Mouse (Mus musculus) G1E-ER4 (cell line): ENCODE data around the gene Cldn7. TPM values are rescaled to one million over a fixed set of nuclear protein-coding genes. Genes with fewer than 3 reads are reported as not detected.

ENCODE experiments used
- GATA1 ChIP-seq: IDR thresholded peaks from one replicate; pipeline ENCODE4 v1.8.0; 2012; ENCODE audit warnings: low read length, inconsistent platforms
- polyA plus RNA-seq: library from polyadenylated mRNA; stranded (reverse); fragments of >175 nt; gene quantifications from 2 replicates; pipeline ENCODE4 v1.2.3, GENCODE M21; 2012

The Cldn7 gene
- polyA plus RNA-seq, 1 experiment, result not detected

GRCm38 (mm10) chr11:69947337-69948065 is 17.1 kb upstream of the Cldn7 start:
- TF ChIP-seq GATA1, result no peak

- no peak for TF ChIP-seq GATA1
These were observed 16.4 kb upstream of the Cldn7 start, which contains the start of gene Slc2a4 for GRCm38 (mm10) chr11:69948066-69948762. Gene Slc2a4, minus strand, starts transcription at chr11:69948188.

- TF ChIP-seq GATA1, result no peak
These were observed 15.8 kb upstream of the Cldn7 start for GRCm38 (mm10) chr11:69948763-69949150.

GRCm38 (mm10) chr11:69950807-69951459 is 13.6 kb upstream of the Cldn7 start:
- no peak for TF ChIP-seq GATA1

- no peak for TF ChIP-seq GATA1
These were observed 12.3 kb upstream of the Cldn7 start for GRCm38 (mm10) chr11:69952274-69952673.

- no peak for TF ChIP-seq GATA1
These were observed 11.2 kb upstream of the Cldn7 start for GRCm38 (mm10) chr11:69953267-69953915.

- no peak for TF ChIP-seq GATA1
These were observed 8.4 kb upstream of the Cldn7 start for GRCm38 (mm10) chr11:69956218-69956617.

GRCm38 (mm10) chr11:69960616-69961015 is 4.0 kb upstream of the Cldn7 start:
- TF ChIP-seq GATA1, result no peak

- TF ChIP-seq GATA1, result no peak
These were observed 2.7 kb upstream of the Cldn7 start for GRCm38 (mm10) chr11:69961841-69962240.

- no peak for TF ChIP-seq GATA1
These were observed 859 bp downstream of the Cldn7 start for GRCm38 (mm10) chr11:69965271-69966005.

GRCm38 (mm10) chr11:69966006-69966859 is 1.7 kb downstream of the Cldn7 start:
- no peak for TF ChIP-seq GATA1

- TF ChIP-seq GATA1, result no peak
These were observed 2.4 kb downstream of the Cldn7 start for GRCm38 (mm10) chr11:69966860-69967517.

GRCm38 (mm10) chr11:69968793-69969192 is 4.2 kb downstream of the Cldn7 start:
- TF ChIP-seq GATA1, result no peak

- no peak for TF ChIP-seq GATA1
These were observed 5.6 kb downstream of the Cldn7 start for GRCm38 (mm10) chr11:69970222-69970621.
